Mouse (Mus musculus) gastrocnemius, adult 2 months (tissue): Measurements from ENCODE around the gene Gm10803. TPM values are rescaled to one million over a fixed set of nuclear protein-coding genes. Genes with fewer than 3 reads are reported as not detected.

ENCODE experiments used
- DNase-seq: peaks from one replicate; pipeline ENCODE4 v3.0.0; 2022
- H3K27ac ChIP-seq: fragments of 200-600 bp; 2 replicates; pipeline ENCODE4 v1.8.1; 2022; ENCODE audit warnings: mild to moderate bottlenecking
- H3K4me3 ChIP-seq: fragments of 200-600 bp; 2 replicates; pipeline ENCODE4 v1.8.1; 2022; ENCODE audit warnings: mild to moderate bottlenecking, moderate library complexity
- CTCF ChIP-seq: fragments of 200-600 bp; IDR thresholded peaks from 2 replicates; pipeline ENCODE4 v1.8.1; 2022; ENCODE audit warnings: antibody characterized with exemption, mild to moderate bottlenecking, moderate library complexity
- intact Hi-C: fragments of 180-260 bp; cut with DNase I; formaldehyde crosslinking; loops from one replicate; pipeline ENCODE4 v1.15.1; 2025
- total RNA-seq, 2 experiments: library from RNA; stranded (reverse); gene quantifications; 2 replicates each; pipeline ENCODE4 v1.2.3; 2021

The Gm10803 gene
- total RNA-seq, 2 experiments from 2014 or later, result not detected

DNA sequence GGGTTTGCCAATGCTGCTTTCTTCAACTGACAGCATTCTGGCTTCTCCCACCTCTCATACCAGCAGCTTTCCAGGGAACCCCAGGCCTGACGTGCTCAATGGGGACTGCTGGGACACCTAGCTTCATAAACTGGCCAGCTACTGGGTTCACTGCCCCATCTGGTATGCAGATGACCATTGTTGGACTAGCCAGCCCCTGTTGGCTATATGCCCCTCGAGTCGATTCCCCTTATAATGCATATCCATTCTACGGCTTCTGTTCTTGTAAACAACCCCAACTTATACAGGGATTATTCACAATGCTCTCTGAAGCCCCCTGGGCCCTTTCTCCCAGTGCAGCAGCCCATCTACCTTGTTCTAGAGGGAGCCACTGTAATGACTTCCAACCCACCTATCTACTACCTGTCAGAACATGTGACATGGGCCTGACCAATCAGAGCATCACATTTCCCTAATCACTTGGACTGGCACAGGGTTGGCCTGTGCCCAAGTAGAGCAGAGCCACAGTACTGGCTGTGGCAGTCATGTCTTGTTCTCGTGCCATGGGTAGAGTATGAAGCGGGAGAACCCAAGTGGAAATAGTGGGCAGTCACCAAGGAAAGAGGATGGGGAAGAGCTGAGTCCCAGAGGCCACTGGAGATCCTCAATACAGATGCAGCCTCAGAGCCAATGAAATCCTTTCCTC is 44.4 kb downstream of the Gm10803 start:
- no peak for TF ChIP-seq CTCF
- no peak for DNase-seq
- no peak overlapping the region for H3K27ac ChIP-seq
- no peak overlapping the region for H3K4me3 ChIP-seq
- intact Hi-C loops, result no loop called here

DNA sequence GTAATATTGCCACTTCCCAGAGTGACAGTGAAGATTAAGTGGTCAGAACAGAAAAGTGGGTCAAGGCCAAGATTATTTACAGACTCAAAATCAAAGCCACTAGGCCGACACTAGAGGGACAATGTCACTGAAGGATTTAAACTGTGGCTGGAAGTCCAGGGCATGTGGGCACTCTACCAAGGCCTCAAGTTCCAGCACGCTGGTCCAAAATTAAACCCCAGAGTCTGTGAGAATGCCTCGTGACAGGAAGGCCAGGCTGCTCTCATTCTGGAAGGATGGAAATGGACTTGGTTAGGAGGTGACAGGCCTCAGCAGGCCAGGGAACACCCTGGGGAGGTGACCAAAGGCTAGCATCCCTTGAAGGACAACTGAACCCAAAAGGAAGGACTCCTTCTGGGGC is 48.4 kb downstream of the Gm10803 start:
- intact Hi-C loops, result no loop called here
- Histone ChIP-seq H3K4me3 (no peak overlapping the region), H3K27ac (peak overlapping the region; percentile 40)
- peak; percentile 74 for DNase-seq
- peak; percentile 45 for TF ChIP-seq CTCF

DNA sequence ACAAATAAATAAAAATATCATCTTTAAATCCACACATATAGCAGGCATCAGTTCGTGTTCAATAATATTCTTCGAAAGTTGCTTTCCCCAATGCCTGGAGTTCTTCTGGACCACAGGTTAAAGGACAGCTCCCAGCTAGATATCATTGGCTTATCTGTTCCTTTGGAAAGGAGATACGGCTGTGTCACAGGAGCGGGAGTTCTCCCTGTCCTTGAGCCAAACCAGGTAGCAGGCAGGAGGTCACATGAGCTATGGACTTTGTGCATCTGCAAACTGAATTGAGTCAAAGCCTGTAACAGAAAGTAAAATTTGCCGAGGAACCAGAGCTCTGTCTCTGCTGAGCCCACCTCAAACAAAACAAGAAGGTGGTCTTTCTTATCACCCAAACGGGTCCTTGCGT is 52.7 kb downstream of the Gm10803 start:
- no peak overlapping the region for H3K27ac ChIP-seq
- intact Hi-C loops, result no loop called here
- DNase-seq, result no peak
- no peak for TF ChIP-seq CTCF
- H3K4me3 ChIP-seq, result no peak overlapping the region

Other genes starting within 250 kb of the Gm10803 start
- 1 to 10 TPM; 1.5 to 2.4 TPM for gene Tspan18, start 226.1 kb upstream of the Gm10803 start, total RNA-seq
- gene Cd82, start 97.4 kb upstream of the Gm10803 start, total RNA-seq, result 10 to 100 TPM in 1 of 2 experiments, 1 to 10 TPM in 1; 6.6 to 17.8 TPM
- gene Alx4, start 81.8 kb downstream of the Gm10803 start, total RNA-seq, result under 1 TPM; 0.08 to 0.67 TPM